Mouse (Mus musculus) intestine, embryonic 16.5 days (tissue): ENCODE measurements around the gene Hspb1. TPM values are rescaled to one million over a fixed set of nuclear protein-coding genes. Genes with fewer than 3 reads are reported as not detected.

Source experiments
- ATAC-seq: fragments of 200-750 bp; cut with Nextera tagmentation; 2 replicates; pipeline ENCODE4 v1.8.0; 2017; ENCODE audit warnings: moderate TSS enrichment, moderate library complexity
- H3K27ac ChIP-seq: fragments of 300-500 bp; sonication (generic); 2 replicates; pipeline ENCODE4 v1.5.1; 2014; ENCODE audit warnings: mild to moderate bottlenecking, low read length
- H3K27me3 ChIP-seq: fragments of 300-500 bp; sonication (generic); replicated peaks from 2 replicates; pipeline ENCODE4 v1.6.1; 2014; ENCODE audit warnings: low read length, control low read depth, mixed read lengths; ENCODE audit not compliant: control insufficient read depth, insufficient read depth
- H3K36me3 ChIP-seq: fragments of 300-500 bp; sonication (generic); 2 replicates; pipeline ENCODE4 v1.6.1; 2014; ENCODE audit warnings: low read length, control low read depth; ENCODE audit not compliant: control insufficient read depth, insufficient read depth
- H3K4me1 ChIP-seq: fragments of 300-500 bp; sonication (generic); 2 replicates; pipeline ENCODE4 v1.6.1; 2014; ENCODE audit warnings: low read length, control low read depth, mixed read lengths; ENCODE audit not compliant: control insufficient read depth, insufficient read depth
- H3K4me2 ChIP-seq: fragments of 300-500 bp; sonication (generic); 2 replicates; pipeline ENCODE4 v1.6.1; 2014; ENCODE audit warnings: low read depth, low read length, control low read depth
- H3K4me3 ChIP-seq: fragments of 300-500 bp; sonication (generic); 2 replicates; pipeline ENCODE4 v1.5.1; 2014; ENCODE audit warnings: mild to moderate bottlenecking, low read length
- H3K9ac ChIP-seq: fragments of 300-500 bp; sonication (generic); 2 replicates; pipeline ENCODE4 v1.6.1; 2014; ENCODE audit warnings: low read depth, low read length
- H3K9me3 ChIP-seq: fragments of 300-500 bp; sonication (generic); 2 replicates; pipeline ENCODE4 v1.6.1; 2016; ENCODE audit warnings: low read length, control low read depth; ENCODE audit not compliant: control insufficient read depth
- WGBS: fragments of 180-500 bp; shearing (Covaris S2); extraction: QIAGEN DNeasy Blood & Tissue Kit; methylation state at CpG from one replicate; pipeline ENCODE4 v1.1.7; 2014; 5-methylcytosine and 5-hydroxymethylcytosine counted together
- polyA plus RNA-seq: library from polyadenylated mRNA; unstranded; fragments of >200 nt; fragmentation: Nextera tagmentation; extraction: Ambion mirVana; gene quantifications from 2 replicates; pipeline ENCODE4 v1.2.1, GENCODE M21; 2015

Hspb1 gene
- polyA plus RNA-seq, 1 experiment from 2014 or later = 114 TPM

DNA sequence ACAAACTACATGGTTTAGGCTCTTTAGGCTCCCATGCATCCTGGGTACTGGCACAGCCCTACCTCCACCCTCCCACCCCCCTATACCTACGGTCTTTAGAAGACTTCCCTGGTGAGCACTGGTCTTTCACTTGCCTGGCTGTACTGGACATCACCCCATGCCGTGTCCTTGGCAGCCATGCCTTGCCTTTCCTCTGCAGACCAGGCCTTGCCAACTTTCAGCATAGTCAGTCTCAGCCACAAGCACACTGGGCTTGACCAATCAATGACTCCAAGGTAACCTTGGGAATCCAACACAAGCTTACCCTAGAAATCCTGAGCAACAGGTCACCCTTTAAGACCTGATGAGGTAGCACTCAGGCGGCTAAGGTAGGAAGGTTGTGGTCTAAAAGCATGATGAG lies 28.9 kb downstream of the Hspb1 start:
- 80% methylated on average over 3 of the region's 3 CpGs for WGBS
- Histone ChIP-seq H3K4me2 (no peak overlapping the region), H3K4me3 (no peak overlapping the region), H3K36me3 (peaks cover 5% of the 10 kb centered on the region; the same call in 1 of the 2 replicates), H3K27me3 (no peaks in the 10 kb centered on the region), H3K4me1 (peaks cover 8% of the 10 kb centered on the region; the same call in 1 of the 2 replicates), H3K9me3 (no peaks in the 10 kb centered on the region; the same call in 1 of the 2 replicates), H3K9ac (no peak overlapping the region), H3K27ac (no peak overlapping the region)
- ATAC-seq = 0 out of 2 replicates have a peak, but pooled peaks have one; percentile 9

DNA sequence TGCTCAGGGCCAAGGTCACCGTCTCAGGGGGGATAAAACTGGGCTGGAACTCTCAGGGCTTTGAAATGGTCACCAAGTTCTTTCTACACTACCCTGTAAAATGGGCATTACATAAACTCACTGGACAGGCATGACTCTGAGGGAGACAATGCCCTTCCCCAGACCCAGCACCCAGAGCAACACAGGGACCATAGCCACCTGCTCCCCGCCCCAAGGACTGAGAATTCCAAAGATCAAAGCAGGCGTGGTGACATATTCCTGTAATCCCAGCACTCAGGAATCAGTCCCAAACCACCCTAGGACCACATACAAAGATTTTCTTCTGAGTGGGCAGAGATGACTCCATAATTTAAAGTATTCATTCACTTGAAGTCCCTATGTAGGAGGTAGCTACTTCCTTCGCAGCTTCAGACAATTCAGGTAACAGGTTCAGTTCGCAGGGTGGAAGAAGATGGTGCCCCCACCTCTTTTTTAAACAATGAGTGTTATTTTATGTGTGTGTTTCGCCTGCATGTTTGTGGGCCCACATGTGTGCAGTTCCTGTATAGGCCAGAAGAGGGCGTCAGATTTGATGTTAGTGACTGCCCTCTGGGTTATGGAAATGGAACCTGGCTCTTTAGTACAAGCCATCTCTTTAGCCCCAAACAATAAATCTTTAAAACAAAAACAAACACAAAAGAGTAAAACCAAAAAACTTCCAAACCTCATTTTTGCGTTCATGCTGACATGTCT lies 29.8 kb downstream of the Hspb1 start:
- Histone ChIP-seq H3K27ac (no peak overlapping the region), H3K4me3 (no peak overlapping the region), H3K27me3 (no peaks in the 10 kb centered on the region), H3K36me3 (peaks cover 5% of the 10 kb centered on the region; the same call in 1 of the 2 replicates), H3K9me3 (no peaks in the 10 kb centered on the region; the same call in 1 of the 2 replicates), H3K9ac (no peak overlapping the region), H3K4me1 (peaks cover 8% of the 10 kb centered on the region; the same call in 1 of the 2 replicates), H3K4me2 (no peak overlapping the region)
- 91% methylated on average over 8 of the region's 8 CpGs for WGBS
- ATAC-seq = no peak

DNA sequence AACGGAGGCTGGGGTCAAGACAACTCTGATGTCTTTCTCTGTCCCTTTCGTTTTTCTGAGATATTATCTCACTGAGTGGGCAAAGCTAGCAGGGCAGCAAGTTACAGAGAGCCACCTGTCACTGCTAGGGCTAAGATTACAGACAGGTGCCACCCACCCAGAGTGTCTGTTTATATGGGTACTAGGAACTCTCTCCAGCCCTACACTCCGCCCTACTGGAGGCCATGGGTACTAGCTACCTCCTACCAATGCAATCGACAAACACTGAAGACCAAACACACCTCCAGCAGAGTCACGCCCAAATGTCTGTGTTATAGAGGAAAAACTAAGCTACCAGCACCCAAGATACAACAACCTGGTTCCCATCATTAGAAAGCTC lies 30.3 kb downstream of the Hspb1 start:
- no peak overlapping the region for H3K4me2 ChIP-seq
- H3K27ac ChIP-seq = no peak overlapping the region
- peaks cover 5% of the 10 kb centered on the region; the same call in 1 of the 2 replicates for H3K36me3 ChIP-seq
- H3K4me1 ChIP-seq = peaks cover 8% of the 10 kb centered on the region; the same call in 1 of the 2 replicates
- no peaks in the 10 kb centered on the region; the same call in 1 of the 2 replicates for H3K9me3 ChIP-seq
- ATAC-seq = no peak
- no peak overlapping the region for H3K9ac ChIP-seq
- no peaks in the 10 kb centered on the region for H3K27me3 ChIP-seq
- 88% methylated on average over 5 of the region's 5 CpGs for WGBS
- no peak overlapping the region for H3K4me3 ChIP-seq

DNA sequence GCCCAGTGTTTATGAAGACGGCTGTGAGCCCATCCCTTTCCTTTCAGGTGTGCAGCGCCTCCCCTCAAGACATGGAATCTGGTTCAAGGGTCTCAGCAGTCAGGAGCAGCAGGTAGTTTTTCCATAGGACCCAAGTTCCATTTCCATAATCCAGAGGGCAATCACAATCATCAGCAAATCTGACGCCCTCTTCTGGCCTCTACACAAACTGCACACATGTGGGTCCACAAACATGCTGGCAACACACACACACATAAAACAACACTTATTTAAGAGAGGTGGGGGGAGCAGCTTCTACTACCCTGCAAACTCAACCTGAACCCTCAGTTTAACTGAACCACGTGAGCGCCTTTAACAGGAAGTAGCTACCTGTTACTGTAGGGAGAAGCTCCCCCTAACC lies 30.9 kb downstream of the Hspb1 start:
- H3K4me2 ChIP-seq = no peak overlapping the region
- no peak overlapping the region for H3K9ac ChIP-seq
- no peak overlapping the region for H3K27ac ChIP-seq
- H3K4me3 ChIP-seq = no peak overlapping the region
- H3K36me3 ChIP-seq = peaks cover 5% of the 10 kb centered on the region; the same call in 1 of the 2 replicates
- ATAC-seq = no peak
- 91% methylated on average over 5 of the region's 5 CpGs for WGBS
- H3K4me1 ChIP-seq = peaks cover 8% of the 10 kb centered on the region; the same call in 1 of the 2 replicates
- no peaks in the 10 kb centered on the region for H3K27me3 ChIP-seq
- no peaks in the 10 kb centered on the region; the same call in 1 of the 2 replicates for H3K9me3 ChIP-seq

DNA sequence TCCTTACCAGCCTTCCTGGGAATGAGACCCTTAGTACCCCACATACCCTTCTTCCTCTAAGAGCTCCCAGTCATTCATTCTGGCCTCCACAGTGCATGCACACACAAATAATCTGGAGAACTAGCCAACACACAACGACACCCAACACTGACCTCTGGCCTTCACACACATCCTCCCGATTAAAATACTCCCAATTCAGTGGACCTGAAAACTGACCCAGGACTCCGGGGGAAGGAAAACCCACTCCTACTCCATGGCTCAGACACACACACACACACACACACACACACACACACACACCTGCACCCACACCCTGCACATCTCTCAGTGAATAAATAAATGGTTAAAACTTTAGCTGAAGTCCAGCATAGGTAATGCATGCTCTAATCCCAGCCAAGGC lies 32.2 kb downstream of the Hspb1 start:
- Histone ChIP-seq H3K4me3 (no peak overlapping the region), H3K4me2 (no peak overlapping the region), H3K27ac (no peak overlapping the region), H3K27me3 (no peaks in the 10 kb centered on the region), H3K9me3 (no peaks in the 10 kb centered on the region; the same call in 1 of the 2 replicates), H3K9ac (no peak overlapping the region), H3K4me1 (peaks cover 8% of the 10 kb centered on the region; the same call in 1 of the 2 replicates), H3K36me3 (peaks cover 5% of the 10 kb centered on the region; the same call in 1 of the 2 replicates)
- WGBS = 96% methylated on average over 3 of the region's 3 CpGs
- ATAC-seq = no peak

DNA sequence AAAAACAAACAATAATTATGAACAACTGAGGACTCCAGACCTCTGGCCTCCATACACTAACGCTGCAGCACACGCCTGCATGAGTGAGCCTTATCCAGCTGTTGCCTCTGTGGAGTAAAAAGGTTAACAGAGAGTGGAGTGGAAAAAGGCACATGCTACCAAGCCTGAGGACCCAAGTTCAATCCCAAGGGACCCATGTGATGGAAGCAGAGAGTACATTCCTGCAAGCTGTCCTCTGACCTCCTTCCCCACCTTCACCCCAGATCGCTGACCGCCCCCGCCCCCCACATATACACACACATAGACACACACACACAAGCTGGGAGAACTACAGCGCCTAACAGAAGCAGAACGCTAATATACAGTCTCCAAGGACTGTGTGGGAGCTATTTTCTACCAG lies 36.2 kb downstream of the Hspb1 start:
- H3K4me3 ChIP-seq = no peak overlapping the region
- WGBS = 91% methylated on average over 7 of the region's 7 CpGs
- no peaks in the 10 kb centered on the region for H3K27me3 ChIP-seq
- ATAC-seq = no peak
- no peak overlapping the region for H3K9ac ChIP-seq
- H3K27ac ChIP-seq = no peak overlapping the region
- H3K4me1 ChIP-seq = no peaks in the 10 kb centered on the region; the same call in 1 of the 2 replicates
- H3K4me2 ChIP-seq = no peak overlapping the region
- no peaks in the 10 kb centered on the region for H3K9me3 ChIP-seq
- peaks cover 5% of the 10 kb centered on the region for H3K36me3 ChIP-seq

DNA sequence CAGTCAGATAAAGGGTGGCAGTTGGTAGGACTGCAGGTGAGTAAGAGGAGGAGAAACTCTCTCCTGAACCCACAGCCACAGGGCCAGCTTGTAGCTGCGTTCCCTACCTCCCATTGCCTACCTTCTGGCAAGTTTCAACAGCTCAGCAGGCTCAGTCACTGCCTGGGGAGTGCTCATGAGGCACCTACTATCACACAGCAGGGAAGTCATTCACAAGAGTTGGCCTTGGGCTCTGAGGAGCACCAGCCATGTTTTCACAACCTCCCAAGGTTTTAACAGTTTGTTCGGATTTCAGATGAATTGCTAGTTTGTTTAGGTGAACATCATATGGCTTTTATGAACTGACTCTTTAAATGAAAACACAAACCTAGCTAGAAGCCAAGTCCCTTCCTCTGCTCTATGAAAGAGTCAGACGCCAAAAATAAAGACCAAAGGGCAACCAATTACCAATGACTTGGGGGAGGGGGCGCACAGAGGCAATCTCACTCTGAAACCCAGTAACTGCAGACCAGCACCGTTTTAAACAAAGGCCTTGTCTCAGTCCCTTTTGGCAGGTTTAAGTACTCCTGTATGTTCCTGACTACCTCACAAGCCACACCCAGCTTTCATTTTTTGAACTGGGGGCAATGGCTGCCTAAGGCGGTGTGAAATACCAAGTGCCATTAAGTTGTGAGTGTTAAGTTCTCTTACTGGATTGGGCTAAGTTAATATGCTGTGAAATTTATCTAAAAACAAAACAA lies 42.1 kb downstream of the Hspb1 start:
- 74% methylated on average over 6 of the region's 6 CpGs for WGBS
- Histone ChIP-seq H3K9ac (no peak overlapping the region), H3K9me3 (no peaks in the 10 kb centered on the region), H3K4me1 (peaks cover 9% of the 10 kb centered on the region), H3K36me3 (no peaks in the 10 kb centered on the region; the same call in 1 of the 2 replicates), H3K27ac (no peak overlapping the region), H3K27me3 (no peaks in the 10 kb centered on the region), H3K4me3 (no peak overlapping the region), H3K4me2 (no peak overlapping the region)
- ATAC-seq = no peak

DNA sequence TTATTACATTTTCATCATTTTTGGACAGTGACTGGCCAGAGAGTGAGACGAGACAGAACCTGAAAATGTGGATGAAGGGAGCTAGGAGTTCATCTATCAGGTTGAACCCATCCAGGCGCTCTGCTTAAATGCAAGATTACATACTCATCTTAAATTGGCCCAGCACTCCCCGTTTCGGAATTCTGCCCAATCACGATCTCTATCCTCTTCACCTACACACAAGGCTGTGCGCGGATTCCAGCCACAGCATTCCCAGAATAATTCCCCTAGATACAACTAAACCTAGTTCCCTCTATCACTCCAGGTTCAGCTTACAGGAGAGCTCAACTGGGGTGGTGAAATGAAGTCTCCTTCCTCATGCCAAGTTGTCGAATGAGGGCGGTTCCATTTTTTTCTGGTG lies 43.8 kb downstream of the Hspb1 start:
- H3K27ac ChIP-seq = no peak overlapping the region
- H3K9ac ChIP-seq = no peak overlapping the region
- WGBS = 85% methylated on average over 9 of the region's 9 CpGs
- H3K4me3 ChIP-seq = no peak overlapping the region
- H3K36me3 ChIP-seq = no peaks in the 10 kb centered on the region; the same call in 1 of the 2 replicates
- H3K4me2 ChIP-seq = no peak overlapping the region
- H3K27me3 ChIP-seq = no peaks in the 10 kb centered on the region
- ATAC-seq = no peak
- H3K9me3 ChIP-seq = no peaks in the 10 kb centered on the region
- H3K4me1 ChIP-seq = peaks cover 16% of the 10 kb centered on the region

DNA sequence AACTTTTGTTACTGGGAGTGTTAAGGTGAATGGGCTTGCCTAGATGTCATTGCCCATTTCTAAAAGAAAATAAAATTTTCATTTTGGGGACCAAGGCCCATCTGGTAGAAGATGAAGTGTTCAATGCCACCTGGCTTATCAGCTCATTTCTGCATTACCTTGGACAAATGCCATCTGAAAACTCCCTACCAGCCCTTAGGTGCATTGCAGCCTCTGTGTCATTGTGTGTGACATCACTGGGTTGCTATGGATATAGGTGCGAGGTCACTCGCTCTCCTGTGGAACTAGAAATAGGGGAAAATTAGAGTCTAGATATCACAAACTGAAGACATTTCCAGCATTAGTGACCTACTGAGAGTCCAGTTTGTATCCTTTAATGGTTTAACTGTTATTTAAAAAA lies 44.6 kb downstream of the Hspb1 start:
- Histone ChIP-seq H3K27ac (no peak overlapping the region), H3K4me1 (peaks cover 16% of the 10 kb centered on the region), H3K9ac (0 out of 2 replicates have a peak overlapping the region, but pooled peaks have one; percentile 33), H3K9me3 (no peaks in the 10 kb centered on the region), H3K27me3 (no peaks in the 10 kb centered on the region), H3K4me2 (no peak overlapping the region), H3K4me3 (no peak overlapping the region), H3K36me3 (no peaks in the 10 kb centered on the region; the same call in 1 of the 2 replicates)
- 73% methylated on average over 2 of the region's 2 CpGs for WGBS
- ATAC-seq = no peak
